Mouse (Mus musculus) stomach, postnatal 0 days (tissue): ENCODE results near the gene Bcar3.

Experiments used
- CTCF ChIP-seq: IDR thresholded peaks from 2 replicates; pipeline ENCODE4 v1.5.1; 2016; ENCODE audit warnings: antibody characterized with exemption, low read depth, mild to moderate bottlenecking, moderate library complexity
- EP300 ChIP-seq: optimal IDR thresholded peaks from 2 replicates; pipeline ENCODE3; 2016; ENCODE audit warnings: antibody characterized with exemption

- TF ChIP-seq EP300 (no peak), CTCF (no peak)
Measured at GRCm38 (mm10) chr3:122337992-122338391, 44.1 kb downstream of the Bcar3 start.
